Mouse (Mus musculus): ENCODE measurements at regions not wholly inside any gene's neighbourhood (a gene's known extent, or its start where the extent isn't known, plus 50 kb on each side); places are given as distances from the start of the nearest gene placed in this dataset.
A peak's percentile ranks its signal among the peaks of the same experiment; 100 is the strongest.
"Not testable (repeated sequence)": the region's sequence is repeated elsewhere in the genome, so short reads cannot be mapped to it uniquely, and the experiment has no call there.

- DNase-seq: no peak
These were observed 182.5 kb downstream of the Enc1 start for GRCm38 (mm10) chr13:97423298-97423817.

- DNase-seq: no peak
These were observed 182.0 kb downstream of the Enc1 start for GRCm38 (mm10) chr13:97422897-97423296.

- no peak for DNase-seq
These were observed 180.9 kb downstream of the Enc1 start for GRCm38 (mm10) chr13:97421831-97422230.

DNA sequence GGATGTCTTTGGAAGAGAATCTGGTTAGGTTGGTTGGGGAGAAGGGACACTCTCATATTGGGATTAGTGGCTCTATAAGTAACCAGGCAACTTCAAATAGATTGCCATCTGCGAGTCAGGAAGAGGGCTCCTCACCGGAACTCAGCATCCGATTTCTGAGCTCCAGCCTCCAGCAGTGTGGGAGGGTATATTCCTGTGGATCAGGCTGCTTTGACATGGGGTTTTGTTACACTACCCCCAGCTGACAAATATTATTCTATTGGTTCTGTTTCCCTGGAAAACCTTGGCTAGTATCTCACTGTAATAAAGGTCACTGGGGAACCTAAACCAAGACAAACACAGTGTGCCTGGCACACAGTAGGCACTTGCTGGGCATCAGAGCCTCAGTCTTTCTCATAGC is 179.9 kb downstream of the Enc1 start:
- no peak for DNase-seq

GRCm38 (mm10) chr13:97419100-97419499 is 178.2 kb downstream of the Enc1 start:
- DNase-seq: no peak

DNA sequence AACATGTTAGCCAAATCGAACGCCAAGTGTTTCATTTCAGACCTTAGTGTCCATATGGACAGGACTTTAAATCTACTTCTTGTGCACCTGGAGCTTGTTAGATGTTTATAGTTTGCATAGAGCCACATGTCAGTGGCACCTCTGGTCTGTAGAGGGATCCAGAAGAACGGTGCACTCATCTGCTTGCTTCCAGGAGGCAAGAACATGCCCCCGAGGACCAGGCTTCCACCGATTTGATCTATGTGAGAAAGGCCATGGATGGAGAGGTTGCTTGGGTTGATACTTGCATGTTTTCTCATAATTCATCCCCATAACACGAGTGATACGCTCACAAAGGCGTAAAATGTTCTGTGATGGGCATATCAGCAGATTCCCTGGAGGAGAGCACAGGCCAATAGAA is 177.8 kb downstream of the Enc1 start:
- no peak for DNase-seq

GRCm38 (mm10) chr13:97418081-97418480 is 177.2 kb downstream of the Enc1 start:
- DNase-seq: no peak

DNA sequence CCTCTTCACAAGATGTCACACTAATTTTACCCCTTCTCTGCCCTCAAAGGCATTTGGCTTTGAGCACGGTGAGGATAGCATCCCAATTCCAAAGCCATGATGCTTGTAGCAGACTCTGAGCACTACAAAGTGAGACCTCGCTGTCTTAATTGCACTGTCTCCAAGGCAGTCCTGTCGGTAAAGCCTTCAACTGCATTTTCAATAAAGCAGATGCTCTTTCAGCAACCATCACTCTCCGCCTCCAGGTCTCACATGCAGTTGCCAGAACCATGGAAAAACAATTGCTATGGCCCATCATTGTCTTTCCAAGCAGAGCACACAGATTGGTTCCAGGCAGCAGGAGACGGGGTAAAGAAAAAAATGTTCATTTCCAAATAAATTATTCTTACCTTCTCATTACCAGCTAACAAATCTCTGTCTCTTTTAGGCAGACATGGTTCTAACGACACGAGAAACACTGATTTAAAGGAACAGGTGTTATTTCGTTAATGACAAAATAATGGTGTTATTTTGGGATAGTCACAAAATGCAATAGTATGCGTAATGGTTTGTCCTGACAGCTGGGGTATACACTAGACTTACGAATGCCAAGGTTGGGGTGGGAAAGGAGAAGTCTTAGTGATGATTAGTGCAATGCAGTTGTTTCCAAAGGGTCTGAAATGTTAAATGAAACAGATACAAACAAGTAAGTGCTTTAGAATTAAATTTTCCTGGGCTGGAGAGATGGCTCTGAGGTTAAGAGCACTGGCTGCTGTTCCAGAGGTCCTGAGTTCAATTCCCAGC is 175.2 kb downstream of the Enc1 start:
- no peak for DNase-seq

DNA sequence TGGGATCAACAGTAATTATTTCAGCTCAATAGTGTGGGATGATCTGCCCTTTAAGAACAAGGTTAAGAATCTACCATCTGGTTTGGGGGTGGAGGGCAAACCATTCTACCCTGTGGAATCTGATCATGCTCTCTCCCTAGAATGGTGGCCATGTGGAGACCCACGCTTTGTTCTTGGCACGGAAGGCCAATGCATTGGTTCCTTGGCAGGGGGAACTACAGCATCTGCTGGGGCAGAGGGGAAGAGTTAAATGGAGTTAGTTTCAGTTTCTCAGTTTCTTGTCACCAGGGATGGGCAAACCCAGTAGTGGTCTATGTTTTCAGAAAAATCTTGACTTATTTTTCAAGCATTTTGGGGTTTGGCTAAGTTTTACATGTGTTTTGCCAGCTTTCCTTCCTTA is 174.5 kb downstream of the Enc1 start:
- DNase-seq: no peak

DNA sequence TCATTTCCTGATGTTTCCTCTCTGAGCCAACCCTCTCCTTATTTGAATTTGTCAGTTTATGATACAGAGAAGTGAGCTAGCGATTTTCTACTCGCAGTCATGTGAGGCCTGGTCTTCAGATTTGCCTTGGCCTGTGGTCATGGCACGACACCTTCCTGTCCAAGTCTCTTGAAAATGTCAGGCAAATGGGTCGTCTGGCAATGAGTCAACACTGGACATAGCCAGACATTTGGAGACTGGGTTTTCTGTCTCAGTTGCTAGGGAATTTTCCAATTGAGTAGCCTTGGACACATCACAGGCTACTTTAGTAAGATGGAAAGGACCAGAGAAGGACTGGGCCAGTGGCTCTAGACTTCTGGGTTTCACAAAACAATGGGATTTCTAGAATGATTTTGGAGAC is 171.2 kb downstream of the Enc1 start:
- no peak for DNase-seq

DNA sequence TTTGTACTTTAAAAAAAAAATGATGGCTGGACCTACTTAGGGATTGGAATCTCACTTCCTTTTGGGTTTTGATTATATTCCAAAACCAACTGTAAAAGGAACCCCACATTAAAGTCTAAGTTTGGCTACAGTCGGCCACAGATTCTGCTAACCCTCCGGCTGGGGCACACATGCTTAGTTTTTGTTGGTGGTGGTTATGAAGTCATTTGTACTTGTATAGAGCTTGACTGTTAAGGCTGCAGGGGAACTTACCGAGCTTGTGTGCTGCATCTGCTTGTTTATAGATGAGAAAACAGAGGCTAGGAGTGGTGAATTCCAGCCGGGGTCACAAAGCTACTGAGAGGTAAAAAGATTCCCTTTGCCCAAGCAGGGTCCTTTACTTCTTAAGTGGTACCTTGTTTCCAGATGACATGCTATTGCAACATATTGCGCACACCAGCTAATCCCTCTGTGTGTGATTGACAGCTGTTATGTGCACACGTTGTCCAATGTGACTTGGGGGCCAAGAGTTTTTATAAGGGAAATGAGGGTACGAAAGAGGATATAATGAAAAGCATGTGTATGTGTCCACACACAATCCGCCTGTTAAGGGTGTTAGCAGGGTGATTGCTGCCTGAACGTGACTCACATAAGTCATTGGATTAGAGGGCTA is 169.8 kb downstream of the Enc1 start:
- DNase-seq: no peak

DNA sequence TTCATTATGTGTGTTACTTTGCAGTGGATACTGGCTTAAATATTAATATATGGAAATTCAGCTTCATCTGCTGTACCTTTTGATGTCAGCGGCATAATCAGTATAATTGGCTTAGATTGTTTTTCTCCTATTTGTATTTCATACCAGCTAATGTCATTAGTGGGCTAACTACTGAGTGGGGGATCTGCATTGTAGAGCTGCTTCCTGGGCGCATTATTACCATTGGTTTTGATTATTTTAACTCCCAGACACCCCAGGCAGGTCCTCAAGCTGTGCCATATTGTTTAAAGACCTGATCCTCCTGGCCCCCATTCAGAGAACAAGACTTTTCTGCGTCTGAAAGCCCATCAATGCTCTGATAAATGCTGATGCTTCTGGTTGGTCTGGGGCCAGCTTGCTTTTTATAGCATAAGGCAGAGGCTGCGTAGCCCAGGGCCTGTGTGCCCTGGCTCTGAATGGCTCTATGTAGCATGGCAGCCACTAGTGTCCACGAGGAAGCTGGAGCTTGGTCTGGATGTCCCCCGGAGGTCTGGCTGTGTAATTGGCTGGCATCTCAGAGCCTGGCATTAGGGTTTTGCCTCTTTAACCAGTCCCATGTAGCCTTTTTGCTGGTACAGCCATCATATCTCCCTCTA is 169.1 kb downstream of the Enc1 start:
- DNase-seq: no peak

- DNase-seq: no peak
These were observed 168.4 kb downstream of the Enc1 start for GRCm38 (mm10) chr13:97409291-97409780.

DNA sequence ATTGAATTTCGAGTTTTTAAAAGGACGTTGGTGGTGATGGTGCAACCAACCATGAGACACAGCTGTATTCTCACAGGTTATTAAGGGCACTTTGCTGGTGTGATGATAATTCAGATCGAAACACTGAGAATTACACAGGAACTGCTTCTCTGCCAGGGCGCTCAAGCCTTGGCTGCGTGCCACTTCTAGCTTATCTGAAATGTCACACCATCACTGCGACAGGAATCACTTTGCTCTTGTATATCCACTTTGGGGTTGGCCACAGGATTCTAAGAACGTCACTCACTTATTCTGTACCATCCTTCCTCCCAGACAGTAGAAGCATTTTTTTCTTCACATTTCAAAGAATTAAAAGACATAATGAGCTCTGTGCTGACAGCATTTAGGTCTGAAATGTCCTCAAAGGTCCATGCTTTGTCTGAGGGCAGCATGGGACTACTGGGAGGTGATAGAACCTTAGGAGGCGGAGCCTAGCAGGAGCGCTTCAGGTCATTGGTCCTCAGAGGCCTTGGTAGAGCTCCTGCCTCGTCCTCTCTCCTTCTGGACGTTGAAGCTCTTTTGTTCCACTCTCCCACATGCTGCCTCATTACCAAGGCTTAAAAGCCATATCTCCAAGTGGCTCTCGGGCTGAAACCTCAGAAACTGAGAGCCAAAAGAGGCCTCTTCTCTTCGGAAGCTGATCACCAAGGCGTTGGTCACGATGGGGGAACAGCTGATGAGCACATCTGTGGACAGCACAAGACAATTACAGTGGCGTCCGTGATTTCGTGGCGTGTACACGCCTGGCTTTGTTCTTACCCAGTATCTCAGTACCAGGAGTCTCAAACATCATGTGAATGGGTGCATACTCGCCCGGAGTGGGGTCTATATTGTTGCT is 167.7 kb downstream of the Enc1 start:
- peak; percentile 39 for DNase-seq

GRCm38 (mm10) chr13:97407773-97408172 is 166.9 kb downstream of the Enc1 start:
- no peak for DNase-seq

DNA sequence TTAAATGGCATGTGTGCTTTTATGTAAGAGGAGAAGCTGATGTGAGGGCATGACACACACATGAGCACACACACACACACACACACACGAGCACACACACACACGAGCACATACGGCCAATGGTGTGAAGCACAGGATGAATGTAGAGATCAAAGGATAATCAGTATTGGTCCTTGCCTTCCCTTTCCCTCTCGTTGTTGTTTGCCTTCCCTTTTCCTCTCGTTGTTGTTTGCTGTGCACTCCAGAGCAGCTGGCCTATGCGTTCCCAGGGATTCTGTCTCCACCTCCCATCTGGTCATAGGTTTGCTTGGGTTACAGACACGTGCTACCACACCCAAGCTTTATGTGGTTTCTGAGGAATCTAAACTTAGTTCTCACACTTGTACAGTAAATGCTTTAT is 165.8 kb downstream of the Enc1 start:
- DNase-seq: no peak

DNA sequence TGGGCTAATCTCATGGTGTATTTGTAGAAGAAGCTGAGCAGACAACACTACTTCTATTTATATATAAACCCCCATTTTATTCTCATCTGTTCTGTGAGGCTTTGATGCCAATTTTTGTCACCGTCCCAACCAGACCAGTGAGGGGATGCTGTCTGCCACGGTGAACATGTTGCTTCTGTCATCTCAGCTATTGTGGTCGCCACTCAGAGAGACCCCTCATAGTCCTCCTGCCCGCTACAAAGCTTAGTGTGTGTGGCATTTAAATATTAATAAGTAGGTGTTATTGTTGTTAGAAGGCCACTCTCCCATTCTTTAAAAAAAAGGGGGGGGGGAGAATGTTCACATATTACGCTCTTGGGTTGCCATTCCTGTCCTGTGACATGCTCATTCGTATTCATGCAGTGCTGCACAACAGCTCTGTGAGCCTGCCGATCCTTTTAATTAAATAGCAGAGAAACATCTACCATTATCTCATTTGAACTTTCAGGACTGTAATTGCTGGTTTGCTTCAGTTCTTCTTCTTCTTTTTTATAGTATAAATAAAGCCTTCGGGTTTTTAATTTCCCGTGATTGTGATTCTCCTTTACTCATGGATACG is 161.4 kb downstream of the Enc1 start:
- DNase-seq: no peak

DNA sequence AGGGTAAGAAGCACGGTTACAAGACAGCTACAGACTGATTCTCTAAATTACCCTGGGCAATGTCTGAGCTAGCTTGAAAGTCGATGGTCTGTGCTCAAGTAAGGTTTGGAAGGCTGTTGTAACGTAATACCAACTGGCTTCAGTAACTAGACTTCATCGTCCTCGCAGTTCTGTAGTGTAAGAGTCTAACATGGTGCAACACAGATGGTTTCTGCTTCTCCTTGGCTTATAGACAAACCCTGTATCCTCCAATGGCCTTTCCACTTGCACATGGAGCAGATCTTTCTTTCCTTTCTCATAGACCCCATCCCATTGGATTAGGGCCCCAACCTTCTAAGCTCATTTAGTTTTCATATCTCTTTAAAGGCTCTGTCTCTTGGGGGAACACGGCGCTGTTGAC is 160.7 kb downstream of the Enc1 start:
- DNase-seq: no peak

GRCm38 (mm10) chr13:97398041-97398440 is 157.1 kb downstream of the Enc1 start:
- DNase-seq: no peak

DNA sequence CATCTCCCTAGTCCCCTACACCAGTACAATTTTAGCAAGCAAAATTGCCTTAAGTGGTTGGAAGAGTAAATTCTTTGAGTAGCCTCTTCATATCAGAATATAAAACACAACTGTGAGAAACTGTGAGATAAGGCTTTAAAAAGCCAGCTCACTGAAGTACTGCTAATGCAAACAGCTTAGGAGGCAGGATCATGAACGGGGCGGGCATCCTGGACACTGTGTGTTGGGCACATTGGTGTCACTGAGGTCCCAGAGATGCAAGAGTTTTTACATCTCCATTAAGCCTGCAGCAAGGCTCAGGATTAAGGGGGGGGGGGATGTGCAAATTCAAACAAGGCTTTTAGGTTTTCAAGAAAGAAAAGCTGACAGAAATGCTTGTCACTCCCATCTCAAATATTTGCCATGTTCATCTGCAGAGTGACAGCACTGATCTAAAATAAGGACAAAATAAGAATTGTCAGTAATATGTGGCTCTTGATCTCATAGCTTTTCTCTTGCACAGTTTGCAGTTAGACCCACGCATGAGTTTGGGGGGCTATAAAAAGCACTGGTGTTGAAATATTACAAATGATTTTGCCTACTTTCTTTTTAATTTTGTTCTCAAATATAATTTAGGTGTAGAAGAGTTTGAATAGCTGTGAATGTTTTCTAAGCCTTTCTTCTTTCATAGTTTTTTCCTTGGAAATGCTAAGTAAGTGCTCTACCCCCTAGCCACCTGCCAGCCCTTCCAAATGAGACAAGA is 156.2 kb downstream of the Enc1 start:
- DNase-seq: no peak

GRCm38 (mm10) chr13:97396286-97396685 is 155.4 kb downstream of the Enc1 start:
- not testable (repeated sequence) for DNase-seq

Measured in adrenal gland, adult 2 months (tissue).